Mouse (Mus musculus): Measurements from ENCODE around the gene Txn2.

Txn2 gene

DNA sequence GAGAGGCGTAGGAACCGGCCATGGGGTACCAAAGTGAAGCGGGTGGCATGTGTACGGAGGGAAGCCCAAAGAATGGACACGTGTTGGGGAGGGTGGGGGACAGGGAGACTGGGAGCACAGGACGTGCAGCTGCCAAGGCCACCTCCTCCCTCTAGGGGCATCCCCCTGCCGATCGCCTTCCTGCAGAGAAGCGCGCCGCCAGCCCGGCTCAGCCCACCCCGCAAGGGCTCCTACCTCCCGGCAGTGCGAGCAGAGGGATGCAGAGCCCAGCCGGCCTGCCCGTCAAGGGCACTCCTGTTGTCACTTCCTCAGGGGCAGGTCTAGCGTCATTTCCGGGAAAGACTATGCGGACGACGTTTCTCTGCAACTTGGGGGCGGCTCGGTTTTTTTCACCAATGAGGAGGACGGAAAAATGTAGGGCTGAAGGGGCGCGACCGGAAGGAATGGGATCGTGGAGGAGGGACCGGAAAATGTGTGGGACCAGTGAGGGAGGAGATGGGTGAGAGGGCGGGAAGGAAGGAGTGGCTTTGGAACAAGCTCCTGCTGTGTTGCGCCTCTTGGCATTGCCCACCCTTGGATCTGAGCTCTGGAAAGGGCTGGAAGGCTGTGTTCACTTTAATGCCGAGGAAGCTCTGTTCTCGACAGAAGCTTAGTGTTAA, at the start of gene Txn2:
Txn2 (minus strand) TSS at position 334 of the 659 bp plus-strand sequence.
- peak; percentile 100 for DNase-seq (ENCODE audit: low read depth, low spot score)

DNA sequence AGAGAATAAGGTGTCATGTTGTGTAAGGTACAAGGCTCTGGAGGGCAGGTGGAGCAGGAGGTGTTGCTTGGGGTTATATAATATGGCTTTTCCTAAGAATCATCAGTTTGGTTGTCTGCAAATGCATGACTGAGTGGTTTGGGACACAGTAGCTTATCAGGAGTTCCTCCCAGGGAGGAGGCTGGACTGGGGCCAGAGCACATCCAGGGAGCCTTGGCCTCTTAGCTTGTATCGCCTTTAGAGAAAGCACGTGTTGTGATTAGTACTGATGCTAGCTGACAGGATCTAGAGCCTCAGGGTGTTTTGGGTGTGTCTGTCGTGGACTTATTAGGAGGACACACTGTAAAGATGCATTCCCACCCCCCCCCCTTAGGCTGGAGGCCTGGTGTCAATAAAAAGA, 48.9 kb upstream of the Txn2 start:
- no peak for DNase-seq (ENCODE audit: low read depth, low spot score)

DNA sequence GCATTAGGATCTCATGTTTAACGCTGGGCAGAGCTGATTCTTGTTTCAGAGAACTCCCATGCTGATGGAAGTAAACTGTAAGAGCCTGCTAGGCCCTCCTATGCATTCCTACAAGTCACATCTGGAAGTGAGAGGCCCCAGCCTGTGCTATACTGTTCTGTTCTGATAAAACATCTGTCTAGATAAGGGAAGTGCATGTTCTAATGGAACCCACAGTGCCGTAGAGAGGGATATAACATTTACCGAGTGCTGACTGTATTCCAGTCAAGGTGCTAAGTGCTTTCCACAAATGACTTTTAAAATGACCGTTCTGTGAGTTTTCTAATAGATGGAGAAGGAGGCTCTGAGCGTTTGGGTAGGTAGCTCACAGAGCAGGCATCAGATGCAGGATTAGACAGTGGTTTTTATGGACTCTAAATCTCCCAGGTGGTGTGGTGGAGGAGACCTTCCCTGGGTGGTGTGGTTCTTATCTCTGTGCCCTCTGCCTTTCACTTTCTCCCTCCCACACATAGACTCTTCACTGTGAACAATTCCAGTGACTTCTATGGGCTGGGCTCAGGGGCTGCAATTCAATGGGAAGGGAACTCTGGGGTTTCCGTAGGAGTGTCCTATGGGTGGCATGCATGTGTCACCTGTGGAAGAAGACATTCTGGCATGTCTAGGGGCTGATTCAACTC, 45.5 kb upstream of the Txn2 start:
- no peak for DNase-seq (ENCODE audit: low read depth, low spot score)

DNA sequence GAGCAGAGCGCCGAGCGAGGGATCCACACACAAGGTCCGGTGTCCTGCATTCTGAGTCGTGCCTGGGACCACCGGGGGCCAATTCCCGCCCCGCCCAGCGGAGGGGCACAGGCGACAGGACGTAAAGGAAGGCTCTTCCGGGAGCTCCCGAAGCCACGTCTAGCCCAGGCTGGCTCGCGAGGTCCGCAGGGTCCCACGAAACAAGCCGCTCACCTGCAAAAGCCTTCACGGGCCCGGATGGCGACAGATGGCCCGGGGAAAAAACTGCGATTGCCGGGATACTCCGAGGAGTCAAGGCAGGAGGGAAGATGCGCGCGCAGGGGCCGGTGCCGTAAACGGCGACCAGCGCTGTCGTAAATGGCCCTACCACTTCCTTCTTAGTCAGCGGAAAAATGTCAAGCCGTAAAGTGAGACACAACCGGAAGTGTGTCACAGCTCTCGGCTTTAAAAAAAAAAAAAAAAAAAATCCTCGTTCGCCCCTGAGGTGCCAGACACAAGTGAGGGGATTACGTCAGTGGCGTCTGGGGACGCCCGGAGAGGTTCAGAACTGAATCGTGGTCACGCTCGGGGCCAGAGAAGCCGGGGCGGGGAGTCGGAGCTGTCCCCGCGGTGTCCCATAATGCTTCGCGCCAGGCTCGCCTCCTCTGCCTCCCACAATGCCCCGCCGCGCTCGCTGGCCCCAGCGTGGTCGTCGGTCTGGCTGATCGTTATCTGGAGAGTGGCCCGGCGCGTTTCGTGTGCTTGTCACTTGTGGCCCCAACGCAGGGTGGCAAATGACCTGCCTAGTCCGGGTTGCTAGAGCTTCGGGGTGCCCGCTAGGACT, 41.9 kb upstream of the Txn2 start, which contains the start of gene Eif3d:
Eif3d (minus strand) TSS at position 344 of the 823 bp plus-strand sequence.
- peak; percentile 97 for DNase-seq (ENCODE audit: low read depth, low spot score)

DNA sequence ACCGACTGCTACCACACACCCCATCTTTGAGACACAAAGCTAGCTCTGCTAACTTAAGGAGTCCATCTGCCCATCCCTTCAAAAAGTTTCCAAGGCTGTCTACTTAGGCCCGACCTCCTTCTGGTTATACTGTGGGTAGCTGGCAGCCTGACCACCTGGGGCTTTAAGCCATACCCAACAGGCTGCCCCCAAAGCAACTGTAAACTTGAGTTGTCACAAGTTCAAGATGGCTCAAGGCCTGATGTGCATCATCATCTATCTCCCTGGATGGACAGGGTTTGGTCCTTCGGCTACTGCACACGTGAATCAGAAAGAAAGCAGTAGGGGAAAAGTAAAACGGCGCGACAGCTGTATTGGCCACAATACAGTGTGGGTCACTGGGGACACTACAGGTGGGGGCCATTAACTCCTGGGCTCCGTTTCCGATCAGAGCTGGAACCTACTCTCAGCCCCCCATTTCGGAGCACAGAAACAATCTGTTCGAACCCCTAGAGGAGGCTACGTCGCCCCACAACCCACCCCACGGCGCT, 41.2 kb upstream of the Txn2 start:
- peak; percentile 42 for DNase-seq (ENCODE audit: low read depth, low spot score)

DNA sequence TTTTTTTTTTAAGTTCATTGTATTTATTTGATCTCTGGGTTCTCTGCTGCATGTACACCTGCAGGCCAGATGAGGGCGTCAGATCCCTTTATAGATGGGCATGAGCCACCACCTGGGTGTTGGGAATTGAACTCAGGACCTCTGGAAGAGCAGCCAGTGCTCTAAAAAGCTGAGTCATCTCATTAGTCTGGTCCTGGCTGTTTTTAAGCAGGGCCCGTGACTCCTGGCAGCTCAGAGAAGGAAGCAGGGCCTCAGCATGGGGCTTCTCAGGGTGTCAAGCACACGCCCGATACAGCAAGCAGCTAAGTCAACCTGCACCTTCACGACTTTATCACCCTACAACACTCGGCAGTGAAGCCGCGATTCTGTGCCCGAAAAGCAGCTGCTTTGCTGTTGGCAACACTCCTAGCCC, 36.3 kb upstream of the Txn2 start:
- DNase-seq (ENCODE audit: low read depth, low spot score) = peak; percentile 19

DNA sequence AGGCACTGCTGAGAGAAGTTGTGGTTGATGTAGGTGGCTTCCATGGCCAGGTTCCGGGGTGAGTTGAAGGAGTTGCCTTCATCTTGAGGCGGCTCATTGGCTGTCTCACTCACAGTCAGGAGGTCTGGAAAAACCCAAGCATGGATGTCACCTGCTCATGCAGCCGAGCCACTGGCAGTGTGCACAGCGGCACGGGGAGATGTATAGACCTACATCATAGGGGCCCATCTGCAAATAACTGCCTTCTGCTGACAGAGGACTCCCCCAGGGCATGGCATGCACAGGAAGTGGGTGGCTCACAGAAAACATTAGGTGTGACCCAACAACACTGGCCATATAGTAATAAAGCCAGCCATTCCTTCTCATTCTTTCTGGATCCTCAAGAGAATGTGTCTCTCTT, 33.6 kb upstream of the Txn2 start:
- no peak for DNase-seq (ENCODE audit: low read depth, low spot score)

DNA sequence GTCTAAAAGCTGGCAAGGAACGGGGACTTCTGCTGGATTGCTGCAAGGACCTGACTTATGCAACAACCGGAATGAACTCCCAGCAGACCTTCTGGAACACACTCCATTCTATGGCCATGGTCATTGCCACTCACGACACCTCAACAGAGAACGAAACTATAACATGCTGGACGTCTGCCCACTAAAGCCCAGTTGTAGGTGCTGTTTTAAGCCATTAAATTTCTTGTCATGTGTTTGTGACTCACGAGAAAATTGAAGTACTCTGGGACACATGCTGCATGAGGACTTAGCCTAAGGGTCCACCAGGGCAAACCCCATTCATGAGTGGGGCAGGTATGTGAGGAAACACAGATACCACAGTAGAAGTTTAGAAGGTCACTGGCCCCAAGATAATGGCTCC, 31.9 kb upstream of the Txn2 start:
- DNase-seq (ENCODE audit: low read depth, low spot score) = no peak

DNA sequence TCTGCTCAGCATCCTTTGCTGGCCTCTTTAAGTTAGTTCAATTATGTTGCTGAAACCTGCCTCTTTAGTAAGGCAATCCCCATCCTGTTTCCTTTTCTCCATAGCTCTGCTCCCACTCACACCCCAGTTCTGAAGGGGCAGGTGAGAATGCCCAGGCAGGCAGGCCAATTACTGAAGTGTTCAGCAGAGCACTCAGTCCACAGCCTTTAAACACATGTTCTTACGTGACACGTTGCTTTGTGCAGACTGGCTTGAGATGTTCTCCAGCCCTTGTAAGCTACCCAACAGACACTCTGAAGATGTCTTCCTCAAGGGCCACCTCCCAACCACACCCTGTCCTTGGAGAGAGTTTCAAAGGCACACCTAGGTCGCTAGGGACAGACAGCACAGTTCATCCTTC, 29.3 kb upstream of the Txn2 start:
- DNase-seq (ENCODE audit: low read depth, low spot score) = no peak

DNA sequence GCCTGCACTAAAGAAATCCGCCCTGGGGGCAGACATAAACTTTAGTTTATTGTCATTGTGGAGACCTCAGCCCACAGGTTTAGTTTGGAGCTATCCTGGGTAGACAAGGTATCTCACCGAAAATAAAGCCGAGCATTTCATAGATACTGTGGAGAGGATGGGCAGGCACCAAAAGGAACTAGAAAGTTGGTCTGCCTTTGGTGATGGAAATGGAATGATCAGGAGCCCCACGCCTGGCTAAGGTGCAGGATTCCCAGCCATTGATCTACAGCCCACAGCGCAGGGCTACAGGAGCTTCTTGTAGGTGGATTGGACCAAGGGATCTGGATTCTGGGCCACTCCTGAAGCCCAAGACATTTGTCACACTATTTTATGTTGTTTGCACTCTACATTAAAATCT, 28.8 kb upstream of the Txn2 start:
- no peak for DNase-seq (ENCODE audit: low read depth, low spot score)

DNA sequence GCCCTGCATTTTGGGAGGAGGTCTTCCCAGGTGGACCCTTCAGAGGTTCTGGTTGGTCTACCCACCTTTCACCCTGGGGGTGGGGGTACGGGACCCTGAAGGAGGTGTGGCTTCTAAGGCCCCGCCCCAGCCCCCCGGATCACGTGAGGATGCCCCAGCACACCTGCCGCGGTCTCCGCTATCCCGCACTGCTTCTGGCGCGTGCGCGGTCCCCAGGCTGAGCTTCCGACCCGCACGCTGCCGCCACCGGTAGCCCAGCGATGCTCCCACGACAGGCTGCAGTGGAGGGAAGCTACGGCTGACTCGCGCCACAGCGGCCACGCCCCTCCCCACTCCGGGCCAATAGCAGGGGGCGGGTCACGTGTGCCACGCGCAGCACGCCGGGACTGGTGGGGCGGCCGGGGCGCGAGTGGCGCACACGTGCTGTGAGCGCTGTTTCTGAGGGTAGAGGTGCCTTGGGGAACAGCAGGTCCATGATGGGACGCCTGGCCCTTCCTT, 27.6 kb upstream of the Txn2 start, which contains the start of gene Foxred2:
Foxred2 (minus strand) TSS at position 319 of the 498 bp plus-strand sequence.
- DNase-seq (ENCODE audit: low read depth, low spot score) = peak; percentile 34

DNA sequence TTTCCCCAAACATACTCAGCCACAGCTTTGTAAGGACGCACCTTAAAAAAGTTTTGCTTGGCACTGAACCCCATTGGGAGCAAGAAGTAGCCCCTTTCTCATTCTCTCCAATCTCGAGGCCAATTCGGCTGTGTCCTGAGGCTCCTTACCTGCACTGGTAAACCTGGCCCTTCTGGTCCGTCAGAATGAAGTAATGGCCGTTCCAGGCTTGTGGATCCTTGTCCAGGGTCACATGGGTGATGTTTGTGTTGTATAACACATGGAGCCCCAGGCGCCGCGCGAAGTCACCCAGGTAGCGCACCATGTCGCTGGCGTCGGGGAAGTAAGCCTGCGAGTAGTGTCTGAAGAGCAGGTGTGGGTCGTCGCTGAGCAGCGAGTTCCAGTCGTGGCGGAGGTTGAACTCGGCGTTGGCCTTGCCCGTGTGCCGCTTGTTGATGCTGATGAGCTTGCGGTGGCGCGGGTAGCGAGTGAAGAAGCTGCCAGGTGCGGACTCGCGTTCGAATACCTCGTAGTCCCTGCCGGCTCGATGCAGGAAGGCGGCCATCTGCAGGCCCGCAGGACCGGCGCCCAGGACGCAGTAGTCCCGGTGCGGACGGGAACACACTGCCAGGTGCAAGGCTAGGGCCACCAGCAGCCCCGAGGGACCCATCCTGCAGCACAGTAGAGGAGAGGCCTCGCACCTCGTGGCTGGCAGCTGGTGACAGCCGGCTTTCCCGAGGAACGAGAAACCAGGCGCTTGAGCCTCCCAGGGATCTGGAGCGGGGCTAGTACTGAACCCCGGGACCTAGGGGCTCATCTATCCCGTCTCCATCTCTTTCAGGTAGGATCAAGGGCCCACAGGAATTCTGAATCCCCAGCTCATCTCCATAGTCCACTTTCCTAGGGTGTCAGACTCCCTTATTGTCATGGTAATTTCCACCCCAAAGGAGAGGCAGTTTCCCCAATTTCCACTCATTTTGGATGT, 26.9 kb upstream of the Txn2 start:
- DNase-seq (ENCODE audit: low read depth, low spot score) = no peak

DNA sequence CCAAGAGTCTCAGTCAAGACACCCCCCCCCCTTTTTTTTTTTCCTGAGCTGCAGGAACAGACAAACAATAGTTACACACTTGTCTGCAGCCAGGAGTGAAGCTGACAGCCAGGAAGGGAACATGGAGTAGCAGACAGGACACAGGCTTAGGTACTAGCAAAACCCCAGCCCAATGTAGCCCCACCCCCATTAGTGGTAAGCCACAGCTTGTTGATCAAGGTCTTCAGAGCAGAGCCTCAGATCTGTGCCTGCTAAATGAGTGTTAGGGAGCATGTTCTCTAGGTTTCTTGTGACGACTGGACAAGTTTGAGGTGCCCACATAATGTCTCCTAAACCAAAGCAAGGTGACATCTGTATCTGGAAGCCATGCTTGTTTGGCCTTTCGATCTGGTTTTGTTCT, 25.6 kb upstream of the Txn2 start:
- no peak for DNase-seq (ENCODE audit: low read depth, low spot score)

DNA sequence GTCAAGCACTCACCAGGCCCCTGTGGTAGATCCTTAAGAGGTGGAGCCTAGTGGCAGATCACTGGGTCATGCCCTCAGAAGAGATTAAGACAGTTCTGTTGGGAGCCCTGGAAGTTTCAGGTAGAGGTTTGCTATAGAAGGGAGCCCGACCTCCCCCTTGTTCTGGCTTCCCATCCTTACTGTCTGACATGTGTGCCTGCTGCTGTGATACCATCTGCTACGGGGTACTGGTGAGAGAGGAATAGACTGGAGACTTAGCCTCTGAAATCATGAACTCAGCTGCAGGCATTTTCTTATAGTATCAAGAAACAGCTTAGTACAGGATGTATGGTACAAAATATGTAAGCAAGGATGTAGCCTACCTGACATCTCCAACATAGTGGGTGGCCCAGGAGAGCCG, 24.1 kb upstream of the Txn2 start:
- DNase-seq (ENCODE audit: low read depth, low spot score) = no peak

DNA sequence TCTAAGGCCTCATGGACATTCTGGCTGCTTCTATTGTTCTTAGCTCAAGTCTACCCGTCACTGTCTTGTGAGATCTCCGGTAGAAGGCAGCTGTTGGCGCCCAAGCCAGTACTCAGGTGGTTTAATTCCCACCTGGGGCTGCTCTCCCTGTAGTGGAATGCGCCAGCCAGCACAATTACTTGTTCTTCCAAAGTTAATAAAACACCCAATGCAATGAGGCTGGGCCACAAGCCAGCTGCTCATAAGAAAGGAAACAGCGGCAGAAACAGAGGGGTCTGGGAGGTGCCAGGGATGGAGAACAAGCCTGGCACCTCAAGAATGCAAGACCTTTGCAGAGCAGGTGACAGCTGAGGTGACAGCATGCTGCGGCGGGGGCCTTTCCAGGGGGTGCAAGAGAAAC, 20.3 kb upstream of the Txn2 start:
- DNase-seq (ENCODE audit: low read depth, low spot score) = no peak

DNA sequence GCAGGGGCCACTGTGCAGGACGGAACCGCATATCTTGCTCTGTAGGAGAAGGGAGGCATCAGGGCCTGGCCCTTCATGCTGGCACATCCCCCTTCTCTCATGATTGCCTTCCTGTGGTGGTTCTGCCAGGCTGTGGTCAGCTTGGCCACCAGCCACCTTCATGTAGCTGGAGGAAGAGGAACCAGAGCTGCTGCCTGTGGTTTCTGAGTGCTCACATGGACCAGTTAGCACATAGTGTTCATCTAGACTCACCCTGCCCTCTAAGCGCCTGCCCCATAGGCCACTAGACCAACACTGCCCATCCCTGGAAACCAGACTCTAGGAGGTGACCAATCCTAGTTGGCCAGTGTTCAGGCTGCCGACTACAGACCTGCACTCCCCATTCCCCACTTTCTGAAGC, 16.9 kb upstream of the Txn2 start:
- peak; percentile 91 for DNase-seq (ENCODE audit: low read depth, low spot score)

DNA sequence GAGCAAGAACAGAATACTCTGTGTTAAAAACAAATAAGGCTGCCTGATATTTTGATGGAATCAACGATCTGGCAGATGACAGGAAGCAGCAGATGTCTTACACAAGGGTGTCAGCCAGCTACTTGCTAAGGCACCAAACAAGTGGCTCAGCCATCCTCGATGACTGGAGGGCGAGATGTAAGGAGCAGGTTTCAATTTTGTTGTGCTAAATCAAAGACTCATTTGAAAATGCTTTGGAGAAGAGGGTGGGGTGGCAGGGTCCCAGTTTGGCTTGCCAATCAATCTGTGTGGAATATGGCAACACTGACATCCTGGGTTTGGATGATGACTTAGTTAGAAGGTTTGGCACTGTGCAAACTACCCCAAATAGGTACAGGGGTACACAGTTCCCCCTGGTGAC, 12.8 kb upstream of the Txn2 start:
- no peak for DNase-seq (ENCODE audit: low read depth, low spot score)

DNA sequence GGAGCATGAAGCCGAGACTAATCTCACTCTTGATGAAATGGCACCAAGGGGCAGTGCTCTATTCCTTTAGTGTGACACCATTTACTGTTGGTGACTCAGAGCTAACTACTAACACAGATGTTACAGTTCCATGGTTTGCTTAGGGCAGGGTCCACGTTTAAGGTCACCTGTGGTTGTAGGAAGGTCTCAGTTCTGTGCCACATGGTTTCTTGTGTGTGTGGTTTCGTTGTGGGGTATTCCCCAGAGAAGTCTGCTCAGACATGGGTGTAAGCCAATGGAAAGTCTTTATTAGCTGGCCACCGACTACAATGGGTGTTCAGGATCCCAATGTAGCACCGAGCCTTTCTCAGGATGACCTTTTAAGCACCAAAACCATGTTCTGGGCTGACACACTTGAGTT, 9.7 kb upstream of the Txn2 start:
- DNase-seq (ENCODE audit: low read depth, low spot score) = no peak

DNA sequence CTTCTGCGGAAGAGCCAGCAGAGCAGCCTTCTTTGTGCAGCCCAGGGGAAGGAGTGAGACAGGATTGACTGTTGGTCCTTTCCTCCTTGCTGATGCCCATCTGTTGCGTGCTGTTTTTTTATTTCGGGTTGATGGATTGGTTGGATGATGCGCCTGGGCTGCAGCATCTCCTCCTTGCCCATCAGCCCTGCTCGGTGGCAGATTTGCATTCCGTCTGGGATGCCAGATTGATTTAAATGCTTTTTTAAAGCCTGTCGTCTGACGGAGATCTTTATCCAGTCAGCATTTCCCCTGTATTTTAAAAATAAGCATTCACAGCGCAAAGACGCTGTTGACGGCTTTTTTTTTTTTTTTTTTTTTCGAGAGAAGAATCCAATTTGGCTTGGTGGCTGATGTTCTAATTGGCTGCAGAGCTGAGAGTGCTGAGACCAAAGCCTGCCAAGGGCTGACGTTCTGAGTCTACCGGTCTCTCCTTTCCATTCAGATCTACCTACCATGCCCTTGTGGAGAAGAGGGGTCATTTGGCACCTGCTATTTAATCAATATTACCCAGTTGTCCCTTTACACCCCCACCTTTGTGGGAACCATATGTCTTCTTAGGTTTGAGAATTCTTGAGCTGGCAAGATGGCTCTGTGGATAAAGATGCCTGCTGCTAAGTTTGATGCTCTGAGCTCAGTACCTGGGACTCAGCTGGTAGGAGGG, 7.0 kb upstream of the Txn2 start:
- no peak for DNase-seq (ENCODE audit: low read depth, low spot score)

DNA sequence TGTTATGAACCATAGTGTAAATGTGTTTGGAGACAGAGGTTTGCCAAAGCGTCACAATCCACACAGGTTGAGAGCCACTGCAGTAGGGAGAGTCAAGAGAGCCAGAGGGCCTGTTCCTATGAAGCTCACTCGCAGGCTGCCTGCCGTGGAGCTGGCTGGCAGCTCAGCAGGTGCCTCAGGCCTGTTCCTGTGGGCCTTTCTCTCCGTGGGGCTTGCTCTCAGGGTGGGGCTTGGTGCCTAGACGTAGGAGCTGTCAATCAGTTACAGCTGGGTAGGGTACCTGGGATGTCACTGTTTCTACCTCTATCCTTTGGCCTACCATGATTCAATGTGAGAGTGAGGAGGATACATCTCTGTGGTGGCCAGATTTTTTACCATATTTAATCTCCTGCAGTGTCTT, 6.2 kb upstream of the Txn2 start:
- DNase-seq (ENCODE audit: low read depth, low spot score) = no peak

Data from 3T3-L1 (cell line).